Mouse (Mus musculus): ENCODE measurements at regions not wholly inside any gene's neighbourhood (a gene's known extent, or its start where the extent isn't known, plus 50 kb on each side); places are given as distances from the start of the nearest gene placed in this dataset.

GRCm38 (mm10) chr14:118362931-118363330 is 96.2 kb downstream of the Gm9376 start:
- TF ChIP-seq CTCF (IDR thresholded peaks at IDR 0.05; ENCODE audit: extremely low read depth, insufficient read depth, low read length): no peak
- no peak for TF ChIP-seq POLR2A (IDR thresholded peaks at IDR 0.05; ENCODE audit: extremely low read depth, insufficient read depth, low read length)

Data from cortical plate, adult 2 months (tissue).